Mouse (Mus musculus): Measurements from ENCODE around the gene Rfx8. TPM values are rescaled to one million over a fixed set of nuclear protein-coding genes. Genes with fewer than 3 reads are reported as not detected.

Rfx8 gene
- polyA plus RNA-seq, 1 experiment = 37.8 TPM

- Histone ChIP-seq H3K27me3 (ENCODE audit: control insufficient read depth, insufficient read depth, low read length) (no peaks in the 10 kb centered on the region), H3K4me1 (ENCODE audit: control insufficient read depth, insufficient read depth, low read length) (peaks cover 22% of the 10 kb centered on the region), H3K36me3 (ENCODE audit: control insufficient read depth, insufficient read depth, low read length) (no peaks in the 10 kb centered on the region), H3K4me3 (ENCODE audit: control insufficient read depth, low read depth, low read length) (no peak overlapping the region), H3K27ac (ENCODE audit: control insufficient read depth, insufficient read depth, low read depth, low read length) (no peak overlapping the region)
- TF ChIP-seq CTCF (IDR thresholded peaks at IDR 0.05; ENCODE audit: control insufficient read depth, insufficient read depth, insufficient replicate concordance, low read depth, low read length) = no peak
- TF ChIP-seq POLR2A (IDR thresholded peaks at IDR 0.05; ENCODE audit: control insufficient read depth, low read depth, low read length) = no peak
These were observed 5.2 kb downstream of the Rfx8 start for GRCm38 (mm10) chr1:39715551-39715950.

- peak overlapping the region; percentile 75 for H3K27ac ChIP-seq (ENCODE audit: control insufficient read depth, insufficient read depth, low read depth, low read length)
- H3K4me1 ChIP-seq (ENCODE audit: control insufficient read depth, insufficient read depth, low read length) = peaks cover 20% of the 10 kb centered on the region
- H3K4me3 ChIP-seq (ENCODE audit: control insufficient read depth, low read depth, low read length) = no peak overlapping the region
- no peaks in the 10 kb centered on the region for H3K27me3 ChIP-seq (ENCODE audit: control insufficient read depth, insufficient read depth, low read length)
- TF ChIP-seq POLR2A (IDR thresholded peaks at IDR 0.05; ENCODE audit: control insufficient read depth, low read depth, low read length) (no peak), CTCF (IDR thresholded peaks at IDR 0.05; ENCODE audit: control insufficient read depth, insufficient read depth, insufficient replicate concordance, low read depth, low read length) (no peak)
- H3K36me3 ChIP-seq (ENCODE audit: control insufficient read depth, insufficient read depth, low read length) = no peaks in the 10 kb centered on the region
These were observed 6.1 kb downstream of the Rfx8 start for GRCm38 (mm10) chr1:39714729-39715128.

- Histone ChIP-seq H3K27me3 (ENCODE audit: control insufficient read depth, insufficient read depth, low read length) (no peaks in the 10 kb centered on the region), H3K36me3 (ENCODE audit: control insufficient read depth, insufficient read depth, low read length) (no peaks in the 10 kb centered on the region), H3K4me1 (ENCODE audit: control insufficient read depth, insufficient read depth, low read length) (peaks cover 13% of the 10 kb centered on the region), H3K4me3 (ENCODE audit: control insufficient read depth, low read depth, low read length) (no peak overlapping the region), H3K27ac (ENCODE audit: control insufficient read depth, insufficient read depth, low read depth, low read length) (peak overlapping the region; percentile 75)
- no peak for TF ChIP-seq CTCF (IDR thresholded peaks at IDR 0.05; ENCODE audit: control insufficient read depth, insufficient read depth, insufficient replicate concordance, low read depth, low read length)
- TF ChIP-seq POLR2A (IDR thresholded peaks at IDR 0.05; ENCODE audit: control insufficient read depth, low read depth, low read length) = no peak
These were observed 6.7 kb downstream of the Rfx8 start for GRCm38 (mm10) chr1:39713842-39714658.

DNA sequence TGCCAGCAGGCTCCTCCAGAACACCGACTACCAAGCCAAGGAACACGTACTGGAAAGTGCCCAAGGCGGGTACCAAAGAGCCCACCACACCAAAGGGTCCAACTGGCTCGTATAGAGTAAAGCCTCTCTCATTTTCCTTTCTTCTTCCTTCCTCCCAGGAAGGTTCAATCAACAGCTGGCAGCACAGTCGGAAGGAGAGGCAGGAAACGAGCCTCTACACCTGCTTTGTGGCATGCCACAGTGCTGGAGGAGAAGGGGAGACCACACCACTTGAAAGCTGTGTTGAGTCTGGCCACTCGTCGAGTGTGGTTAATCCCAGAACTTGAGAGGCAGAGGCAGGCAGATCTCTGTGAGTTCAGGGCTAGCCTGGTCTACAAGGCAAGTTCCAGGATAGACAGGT is 7.5 kb downstream of the Rfx8 start:
- Histone ChIP-seq H3K4me1 (ENCODE audit: control insufficient read depth, insufficient read depth, low read length) (peaks cover 13% of the 10 kb centered on the region), H3K27ac (ENCODE audit: control insufficient read depth, insufficient read depth, low read depth, low read length) (peak overlapping the region; percentile 75), H3K27me3 (ENCODE audit: control insufficient read depth, insufficient read depth, low read length) (no peaks in the 10 kb centered on the region), H3K36me3 (ENCODE audit: control insufficient read depth, insufficient read depth, low read length) (no peaks in the 10 kb centered on the region), H3K4me3 (ENCODE audit: control insufficient read depth, low read depth, low read length) (no peak overlapping the region)
- TF ChIP-seq POLR2A (IDR thresholded peaks at IDR 0.05; ENCODE audit: control insufficient read depth, low read depth, low read length) (no peak), CTCF (IDR thresholded peaks at IDR 0.05; ENCODE audit: control insufficient read depth, insufficient read depth, insufficient replicate concordance, low read depth, low read length) (no peak)

DNA sequence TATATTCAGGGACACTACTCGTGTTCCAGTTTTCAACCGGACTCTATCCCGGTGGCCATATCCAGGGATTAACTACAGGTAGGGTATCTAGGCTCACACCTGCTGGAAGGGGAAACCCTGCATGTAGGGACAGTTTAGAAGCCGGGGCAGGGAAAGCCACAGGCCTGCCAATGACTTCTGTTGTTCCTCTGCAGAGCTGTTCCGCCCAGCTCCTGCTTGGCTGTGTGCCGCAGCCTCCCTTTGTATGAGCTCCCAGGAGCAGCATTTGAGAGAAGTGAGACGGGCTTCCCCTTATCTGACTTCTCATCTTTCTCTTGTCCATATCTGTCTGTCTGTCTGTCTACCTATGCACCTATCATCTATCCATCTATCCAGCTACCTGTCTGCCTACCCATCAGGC is 8.5 kb downstream of the Rfx8 start:
- Histone ChIP-seq H3K4me1 (ENCODE audit: control insufficient read depth, insufficient read depth, low read length) (peaks cover 13% of the 10 kb centered on the region), H3K36me3 (ENCODE audit: control insufficient read depth, insufficient read depth, low read length) (no peaks in the 10 kb centered on the region), H3K4me3 (ENCODE audit: control insufficient read depth, low read depth, low read length) (no peak overlapping the region), H3K27ac (ENCODE audit: control insufficient read depth, insufficient read depth, low read depth, low read length) (no peak overlapping the region), H3K27me3 (ENCODE audit: control insufficient read depth, insufficient read depth, low read length) (no peaks in the 10 kb centered on the region)
- no peak for TF ChIP-seq POLR2A (IDR thresholded peaks at IDR 0.05; ENCODE audit: control insufficient read depth, low read depth, low read length)
- TF ChIP-seq CTCF (IDR thresholded peaks at IDR 0.05; ENCODE audit: control insufficient read depth, insufficient read depth, insufficient replicate concordance, low read depth, low read length) = no peak

GRCm38 (mm10) chr1:39710604-39711003 is 10.2 kb downstream of the Rfx8 start:
- Histone ChIP-seq H3K4me1 (ENCODE audit: control insufficient read depth, insufficient read depth, low read length) (peaks cover 13% of the 10 kb centered on the region), H3K27ac (ENCODE audit: control insufficient read depth, insufficient read depth, low read depth, low read length) (no peak overlapping the region)
- TF ChIP-seq POLR2A (IDR thresholded peaks at IDR 0.05; ENCODE audit: control insufficient read depth, low read depth, low read length) (no peak), CTCF (IDR thresholded peaks at IDR 0.05; ENCODE audit: control insufficient read depth, insufficient read depth, insufficient replicate concordance, low read depth, low read length) (no peak)

DNA sequence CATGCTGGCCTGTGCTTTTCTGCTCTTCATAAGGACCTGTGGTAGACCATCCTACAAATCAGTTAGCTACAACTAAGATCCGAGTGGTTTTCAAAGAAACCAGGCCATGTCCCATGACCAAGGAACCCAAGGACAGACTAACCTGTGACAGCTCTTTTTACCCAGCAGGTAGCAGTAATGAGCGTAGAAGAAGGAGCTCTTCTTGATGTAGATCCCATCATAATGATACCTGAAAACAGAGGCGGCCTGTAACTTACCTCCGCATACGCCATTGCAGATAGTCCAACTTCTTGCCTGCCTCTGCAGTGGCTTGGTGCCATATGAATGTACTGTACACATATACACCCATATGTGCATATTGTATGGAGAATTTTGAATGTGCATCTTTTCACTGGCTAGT is 10.8 kb downstream of the Rfx8 start:
- Histone ChIP-seq H3K27ac (ENCODE audit: control insufficient read depth, insufficient read depth, low read depth, low read length) (no peak overlapping the region), H3K4me3 (ENCODE audit: control insufficient read depth, low read depth, low read length) (no peak overlapping the region), H3K4me1 (ENCODE audit: control insufficient read depth, insufficient read depth, low read length) (peaks cover 11% of the 10 kb centered on the region), H3K27me3 (ENCODE audit: control insufficient read depth, insufficient read depth, low read length) (no peaks in the 10 kb centered on the region), H3K36me3 (ENCODE audit: control insufficient read depth, insufficient read depth, low read length) (no peaks in the 10 kb centered on the region)
- TF ChIP-seq CTCF (IDR thresholded peaks at IDR 0.05; ENCODE audit: control insufficient read depth, insufficient read depth, insufficient replicate concordance, low read depth, low read length) (no peak), POLR2A (IDR thresholded peaks at IDR 0.05; ENCODE audit: control insufficient read depth, low read depth, low read length) (no peak)

More at GRCm38 (mm10) chr1:39710604-39711003, 10.2 kb downstream of the Rfx8 start:
- H3K36me3 ChIP-seq (ENCODE audit: control insufficient read depth, insufficient read depth, low read length) = no peaks in the 10 kb centered on the region
- H3K27me3 ChIP-seq (ENCODE audit: control insufficient read depth, insufficient read depth, low read length) = no peaks in the 10 kb centered on the region
- no peak overlapping the region for H3K4me3 ChIP-seq (ENCODE audit: control insufficient read depth, low read depth, low read length)

Measured in testis, adult 2 months (tissue).